Mouse (Mus musculus): Measurements from ENCODE around the gene Klrb1b.

GRCm38 (mm10) chr6:128796321-128796955 lies 29.7 kb downstream of the Klrb1b start:
- TF ChIP-seq CTCF (IDR thresholded peaks at IDR 0.05; ENCODE audit: borderline replicate concordance, control insufficient read depth, extremely low read depth, insufficient read depth, low read length, poor library complexity) (no peak), POLR2A (IDR thresholded peaks at IDR 0.05; ENCODE audit: control insufficient read depth, extremely low read depth, insufficient read depth, low read length, poor library complexity) (no peak)

Data from thymus, adult 2 months (tissue).